Mouse (Mus musculus) heart, adult 2 months (tissue): ENCODE results near the gene Traf5. TPM values are rescaled to one million over a fixed set of nuclear protein-coding genes. Genes with fewer than 3 reads are reported as not detected.
A peak's percentile ranks its signal among the peaks of the same experiment; 100 is the strongest.

Source experiments
- DNase-seq, 2 experiments: peaks; one replicate each; pipeline ENCODE4 v3.0.0; 2021
- H3K27ac ChIP-seq: fragments of 200-600 bp; 2 replicates; pipeline ENCODE4 v1.8.1; 2022
- H3K27me3 ChIP-seq: fragments of 200-500 bp; 2 replicates; pipeline ENCODE4 v1.6.1; 2012; ENCODE audit warnings: mild to moderate bottlenecking, low read length, inconsistent platforms, mixed read lengths; ENCODE audit not compliant: control insufficient read depth, insufficient read depth
- H3K36me3 ChIP-seq: fragments of 200-500 bp; 2 replicates; pipeline ENCODE4 v1.6.1; 2012; ENCODE audit warnings: low read length, inconsistent platforms; ENCODE audit not compliant: control insufficient read depth, insufficient read depth
- H3K4me1 ChIP-seq: fragments of 200-500 bp; 2 replicates; pipeline ENCODE4 v1.6.1; 2011; ENCODE audit warnings: low read length; ENCODE audit not compliant: control insufficient read depth, insufficient read depth
- H3K4me3 ChIP-seq: fragments of 200-600 bp; 2 replicates; pipeline ENCODE4 v1.8.1; 2022
- H3K79me2 ChIP-seq: fragments of 200-500 bp; replicated peaks from 2 replicates; pipeline ENCODE4 v1.6.1; 2012; ENCODE audit warnings: mild to moderate bottlenecking, inconsistent platforms, low read length, moderate library complexity, mixed read lengths; ENCODE audit not compliant: control insufficient read depth, insufficient read depth
- H3K9ac ChIP-seq: fragments of 200-500 bp; 2 replicates; pipeline ENCODE4 v1.6.1; 2012; ENCODE audit warnings: low read depth, mild to moderate bottlenecking, control low read depth, inconsistent platforms, low read length, mixed read lengths
- CTCF ChIP-seq: fragments of 200-600 bp; IDR thresholded peaks from 2 replicates; pipeline ENCODE4 v1.8.1; 2022; ENCODE audit warnings: antibody characterized with exemption, mild to moderate bottlenecking, moderate library complexity
- EP300 ChIP-seq: fragments of 200-500 bp; IDR thresholded peaks from 2 replicates; pipeline ENCODE4 v1.6.1; 2011; ENCODE audit warnings: low read depth, low read length, control low read depth; ENCODE audit not compliant: insufficient read depth
- POLR2A ChIP-seq: fragments of 200-500 bp; IDR thresholded peaks from 2 replicates; pipeline ENCODE4 v1.6.1; 2011; ENCODE audit warnings: mild to moderate bottlenecking, low read depth, low read length, control low read depth; ENCODE audit not compliant: insufficient read depth
- WGBS: fragments of 180-500 bp; shearing (Covaris S2); methylation state at CpG from one replicate; pipeline ENCODE4 v1.1.7; 2018; 5-methylcytosine and 5-hydroxymethylcytosine counted together
- intact Hi-C: fragments of 180-260 bp; cut with DNase I; formaldehyde crosslinking; loops from one replicate; pipeline ENCODE4 v1.15.1; 2025
- polyA plus RNA-seq: library from polyadenylated mRNA; depleted of rRNA; stranded (reverse); fragments of >200 nt; gene quantifications from 2 replicates; pipeline ENCODE4 v1.2.3, GENCODE M21; 2012
- total RNA-seq, 2 experiments: library from RNA; stranded (reverse); gene quantifications; 2 replicates each; pipeline ENCODE4 v1.2.3; 2021

Gene Traf5
- total and polyA plus RNA-seq, 3 experiments = 3.9 to 4.4 (median 4.3) TPM

- TF ChIP-seq CTCF (no peak), EP300 (no peak), POLR2A (no peak)
- DNase-seq = no peak
- Histone ChIP-seq H3K36me3 (no peaks in the 10 kb centered on the region), H3K9ac (no peak overlapping the region), H3K79me2 (no peaks in the 10 kb centered on the region), H3K4me1 (no peaks in the 10 kb centered on the region; the same call in 1 of the 2 replicates), H3K27me3 (no peaks in the 10 kb centered on the region), H3K4me3 (no peak overlapping the region), H3K27ac (no peak overlapping the region)
- intact Hi-C loops = no loop called here
- 75% methylated on average over 8 of the region's 8 CpGs for WGBS
Measured at GRCm38 (mm10) chr1:191986674-191987480, 105.5 kb downstream of the Traf5 start.

- DNase-seq = peak; percentile 40 to 49
- H3K9ac ChIP-seq = no peak overlapping the region
- no peaks in the 10 kb centered on the region for H3K36me3 ChIP-seq
- H3K27ac ChIP-seq = no peak overlapping the region
- H3K4me3 ChIP-seq = no peak overlapping the region
- H3K4me1 ChIP-seq = no peaks in the 10 kb centered on the region
- intact Hi-C loops = no loop called here
- H3K27me3 ChIP-seq = no peaks in the 10 kb centered on the region
- 14% methylated on average over 6 of the region's 6 CpGs for WGBS
- H3K79me2 ChIP-seq = no peaks in the 10 kb centered on the region
- no peak for TF ChIP-seq CTCF
- TF ChIP-seq POLR2A = no peak
- TF ChIP-seq EP300 = no peak
Measured at GRCm38 (mm10) chr1:191981426-191982102, 110.8 kb downstream of the Traf5 start.

- TF ChIP-seq EP300 (no peak), POLR2A (no peak), CTCF (no peak)
- Histone ChIP-seq H3K4me3 (no peak within 1 kb of the TSS), H3K27me3 (no peaks in the 10 kb centered on the region), H3K27ac (no peak within 1 kb of the TSS), H3K9ac (no peak within 1 kb of the TSS), H3K36me3 (no peaks in the 10 kb centered on the region), H3K4me1 (no peaks in the 10 kb centered on the region), H3K79me2 (no peaks in the 10 kb centered on the region)
- 56% methylated on average over 5 of the region's 5 CpGs for WGBS
- no peak for DNase-seq
- intact Hi-C loops = no loop called here
Measured at GRCm38 (mm10) chr1:191977187-191977586, 115.2 kb downstream of the Traf5 start, which contains the start of gene Rd3. Gene Rd3, plus strand, starts transcription at chr1:191977370.

GRCm38 (mm10) chr1:191974509-191975405 lies 117.6 kb downstream of the Traf5 start:
- Histone ChIP-seq H3K9ac (no peak overlapping the region), H3K4me3 (no peak overlapping the region), H3K4me1 (no peaks in the 10 kb centered on the region), H3K36me3 (no peaks in the 10 kb centered on the region), H3K79me2 (no peaks in the 10 kb centered on the region), H3K27ac (no peak overlapping the region), H3K27me3 (no peaks in the 10 kb centered on the region)
- intact Hi-C loops = no loop called here
- WGBS = 74% methylated on average over 13 of the region's 13 CpGs
- DNase-seq = no peak
- TF ChIP-seq CTCF (no peak), EP300 (no peak), POLR2A (no peak)

- Histone ChIP-seq H3K4me3 (no peak overlapping the region), H3K9ac (no peak overlapping the region), H3K36me3 (no peaks in the 10 kb centered on the region), H3K79me2 (no peaks in the 10 kb centered on the region), H3K27me3 (no peaks in the 10 kb centered on the region), H3K27ac (no peak overlapping the region), H3K4me1 (no peaks in the 10 kb centered on the region; the same call in 1 of the 2 replicates)
- 85% methylated on average over 5 of the region's 5 CpGs for WGBS
- no peak for TF ChIP-seq EP300
- TF ChIP-seq POLR2A = no peak
- TF ChIP-seq CTCF = no peak
- intact Hi-C loops = no loop called here
- DNase-seq = no peak
Measured at GRCm38 (mm10) chr1:191969939-191970338, 122.4 kb downstream of the Traf5 start.
